Mouse (Mus musculus) liver, embryonic 11.5 days (tissue): ENCODE results near the gene Dennd1a. TPM values are rescaled to one million over a fixed set of nuclear protein-coding genes. Genes with fewer than 3 reads are reported as not detected.
A peak's percentile ranks its signal among the peaks of the same experiment; 100 is the strongest.

Experiments
- ATAC-seq: fragments of 200-750 bp; cut with Nextera tagmentation; replicated peaks from 2 replicates; pipeline ENCODE4 v1.8.0; 2017; ENCODE audit warnings: moderate number of reproducible peaks, mild to moderate bottlenecking, moderate TSS enrichment, moderate library complexity; ENCODE audit not compliant: low FRiP score
- DNase-seq: peaks from one replicate; pipeline ENCODE4 v3.0.0-alpha.2; 2017; ENCODE audit warnings: low spot score
- H3K27ac ChIP-seq: fragments of 300-500 bp; sonication (generic); 2 replicates; pipeline ENCODE4 v1.5.1; 2014; ENCODE audit warnings: mild to moderate bottlenecking, low read depth, low read length, control low read depth
- H3K27me3 ChIP-seq: fragments of 300-500 bp; sonication (generic); replicated peaks from 2 replicates; pipeline ENCODE4 v1.6.1; 2014; ENCODE audit warnings: low read length, mixed read lengths; ENCODE audit not compliant: control insufficient read depth, insufficient read depth
- H3K36me3 ChIP-seq: fragments of 300-500 bp; sonication (generic); 2 replicates; pipeline ENCODE4 v1.6.1; 2014; ENCODE audit warnings: mild to moderate bottlenecking, low read length, moderate library complexity, mixed read lengths; ENCODE audit not compliant: control insufficient read depth, insufficient read depth
- H3K4me1 ChIP-seq: fragments of 300-500 bp; sonication (generic); replicated peaks from 2 replicates; pipeline ENCODE4 v1.6.1; 2014; ENCODE audit warnings: low read length, mixed read lengths; ENCODE audit not compliant: control insufficient read depth, insufficient read depth
- H3K4me2 ChIP-seq: fragments of 300-500 bp; sonication (generic); 2 replicates; pipeline ENCODE4 v1.6.1; 2014; ENCODE audit warnings: mild to moderate bottlenecking, control low read depth, moderate library complexity
- H3K4me3 ChIP-seq: fragments of 300-500 bp; sonication (generic); 2 replicates; pipeline ENCODE4 v1.5.1; 2014; ENCODE audit warnings: low read depth, low read length, control low read depth
- H3K9ac ChIP-seq: fragments of 300-500 bp; sonication (generic); 2 replicates; pipeline ENCODE4 v1.6.1; 2014; ENCODE audit warnings: low read depth, low read length, control low read depth
- H3K9me3 ChIP-seq: fragments of 300-500 bp; sonication (generic); 2 replicates; pipeline ENCODE4 v1.6.1; 2016; ENCODE audit warnings: low read length, inconsistent platforms, mixed read lengths; ENCODE audit not compliant: control insufficient read depth
- WGBS: fragments of 180-500 bp; shearing (Covaris S2); extraction: QIAGEN DNeasy Blood & Tissue Kit; methylation state at CpG from one replicate; pipeline ENCODE4 v1.1.7; 2014; 5-methylcytosine and 5-hydroxymethylcytosine counted together
- polyA plus RNA-seq: library from polyadenylated mRNA; unstranded; fragments of >200 nt; fragmentation: Nextera tagmentation; extraction: Ambion mirVana; gene quantifications from 2 replicates; pipeline ENCODE4 v1.2.1, GENCODE M21; 2014

Dennd1a gene
- polyA plus RNA-seq, 1 experiment from 2014 or later, result 10.6 TPM

GRCm38 (mm10) chr2:38165966-38166365, 121.2 kb downstream of the Dennd1a start:
- ATAC-seq, result no peak
- H3K36me3 ChIP-seq, result no peaks in the 10 kb centered on the region
- H3K27ac ChIP-seq, result no peak overlapping the region
- DNase-seq, result no peak
- no peak overlapping the region for H3K4me2 ChIP-seq
- H3K9ac ChIP-seq, result no peak overlapping the region
- H3K27me3 ChIP-seq, result no peaks in the 10 kb centered on the region
- peaks cover 8% of the 10 kb centered on the region for H3K4me1 ChIP-seq
- no peaks in the 10 kb centered on the region for H3K9me3 ChIP-seq
- no peak overlapping the region for H3K4me3 ChIP-seq
- 86% methylated on average over 5 of the region's 5 CpGs for WGBS

GRCm38 (mm10) chr2:38164326-38165035, 122.7 kb downstream of the Dennd1a start:
- H3K4me1 ChIP-seq, result peaks cover 10% of the 10 kb centered on the region
- H3K27me3 ChIP-seq, result no peaks in the 10 kb centered on the region
- no peaks in the 10 kb centered on the region for H3K36me3 ChIP-seq
- WGBS, result 69% methylated on average over 5 of the region's 5 CpGs
- no peak overlapping the region for H3K27ac ChIP-seq
- H3K9ac ChIP-seq, result no peak overlapping the region
- H3K4me2 ChIP-seq, result peak overlapping the region; percentile 49
- ATAC-seq (no peak), DNase-seq (no peak)
- H3K9me3 ChIP-seq, result no peaks in the 10 kb centered on the region
- no peak overlapping the region for H3K4me3 ChIP-seq

DNA sequence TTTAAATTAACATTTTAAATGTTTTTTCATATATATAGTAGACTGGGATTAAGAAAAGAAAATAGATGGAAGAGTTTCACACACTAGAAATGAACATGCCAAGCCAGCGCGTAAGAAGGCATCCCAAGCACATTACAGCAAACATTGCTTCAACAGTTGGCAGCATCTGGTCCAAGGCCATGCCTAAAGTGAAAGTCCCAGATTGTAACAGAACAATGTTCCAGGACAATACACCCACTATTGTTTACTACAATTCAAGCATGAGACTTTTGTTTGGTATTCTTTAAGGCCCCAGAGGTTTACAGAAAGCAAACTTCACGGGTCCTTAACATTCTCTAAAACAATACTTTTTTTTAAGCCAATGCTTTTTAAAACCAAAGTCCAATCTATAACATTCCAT, 124.7 kb downstream of the Dennd1a start:
- 92% methylated on average over 3 of the region's 3 CpGs for WGBS
- no peak for ATAC-seq

GRCm38 (mm10) chr2:38161484-38161883, 125.7 kb downstream of the Dennd1a start:
- H3K36me3 ChIP-seq, result no peaks in the 10 kb centered on the region
- no peaks in the 10 kb centered on the region for H3K9me3 ChIP-seq
- H3K4me1 ChIP-seq, result peaks cover 10% of the 10 kb centered on the region
- H3K9ac ChIP-seq, result no peak overlapping the region
- H3K4me2 ChIP-seq, result no peak overlapping the region; the same call in 1 of the 2 replicates
- no peak overlapping the region for H3K4me3 ChIP-seq
- ATAC-seq (peak; percentile 71), DNase-seq (no peak)
- H3K27me3 ChIP-seq, result no peaks in the 10 kb centered on the region
- H3K27ac ChIP-seq, result peak overlapping the region; percentile 54; the same call in 1 of the 2 replicates
- 58% methylated on average over 1 of the region's 1 CpGs for WGBS

More for the DNA sequence above, 124.7 kb downstream of the Dennd1a start:
- peaks cover 10% of the 10 kb centered on the region for H3K4me1 ChIP-seq
- no peaks in the 10 kb centered on the region for H3K27me3 ChIP-seq
- no peak overlapping the region for H3K4me2 ChIP-seq
- H3K27ac ChIP-seq, result no peak overlapping the region
- no peaks in the 10 kb centered on the region for H3K9me3 ChIP-seq
- H3K9ac ChIP-seq, result no peak overlapping the region
- H3K4me3 ChIP-seq, result no peak overlapping the region
- no peaks in the 10 kb centered on the region for H3K36me3 ChIP-seq
- DNase-seq, result no peak

GRCm38 (mm10) chr2:38159736-38160135, 127.5 kb downstream of the Dennd1a start:
- no peak for DNase-seq
- no peak overlapping the region for H3K4me2 ChIP-seq
- no peaks in the 10 kb centered on the region for H3K36me3 ChIP-seq
- no peak for ATAC-seq
- H3K4me3 ChIP-seq, result no peak overlapping the region
- H3K9me3 ChIP-seq, result no peaks in the 10 kb centered on the region
- H3K4me1 ChIP-seq, result peaks cover 10% of the 10 kb centered on the region
- WGBS, result 93% methylated on average over 1 of the region's 1 CpGs
- H3K27ac ChIP-seq, result no peak overlapping the region
- no peaks in the 10 kb centered on the region for H3K27me3 ChIP-seq
- H3K9ac ChIP-seq, result no peak overlapping the region

DNA sequence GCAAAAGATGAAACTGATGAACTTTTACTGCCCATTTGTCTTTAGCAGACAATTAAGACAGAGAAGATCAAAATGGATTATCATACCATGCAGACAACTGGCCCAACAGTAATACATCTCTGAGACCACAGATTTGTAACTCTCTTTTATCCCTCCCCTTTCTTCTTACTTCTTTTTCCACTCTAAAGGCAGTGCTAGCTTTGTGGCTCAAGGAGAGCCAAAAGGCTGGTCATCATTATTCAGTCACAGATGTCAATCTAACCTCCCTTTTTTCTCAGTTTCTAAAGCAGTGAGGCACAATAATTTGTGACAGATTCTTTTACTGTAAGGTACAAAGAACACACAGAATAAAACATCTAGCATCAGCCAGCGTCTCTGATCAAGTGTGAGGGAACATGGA, 130.2 kb downstream of the Dennd1a start:
- Histone ChIP-seq H3K27ac (no peak overlapping the region), H3K36me3 (no peaks in the 10 kb centered on the region), H3K4me2 (no peak overlapping the region), H3K9me3 (no peaks in the 10 kb centered on the region), H3K4me1 (peaks cover 10% of the 10 kb centered on the region), H3K27me3 (no peaks in the 10 kb centered on the region), H3K4me3 (no peak overlapping the region), H3K9ac (no peak overlapping the region)
- 76% methylated on average over 1 of the region's 1 CpGs for WGBS
- DNase-seq (no peak), ATAC-seq (no peak)

GRCm38 (mm10) chr2:38156001-38156400, 131.2 kb downstream of the Dennd1a start:
- Histone ChIP-seq H3K9me3 (no peaks in the 10 kb centered on the region), H3K4me1 (peaks cover 2% of the 10 kb centered on the region; the same call in 1 of the 2 replicates), H3K9ac (no peak overlapping the region), H3K4me3 (no peak overlapping the region), H3K4me2 (no peak overlapping the region), H3K27me3 (no peaks in the 10 kb centered on the region), H3K36me3 (no peaks in the 10 kb centered on the region), H3K27ac (no peak overlapping the region)
- DNase-seq, result no peak
- WGBS, result 41% methylated on average over 2 of the region's 2 CpGs
- no peak for ATAC-seq

- no peak for ATAC-seq
- H3K4me1 ChIP-seq, result peaks cover 9% of the 10 kb centered on the region; the same call in 1 of the 2 replicates
- no peak for DNase-seq
These were observed 142.4 kb downstream of the Dennd1a start for GRCm38 (mm10) chr2:38144831-38145230.

More at GRCm38 (mm10) chr2:38144831-38145230, 142.4 kb downstream of the Dennd1a start:
- Histone ChIP-seq H3K27ac (no peak overlapping the region), H3K36me3 (no peaks in the 10 kb centered on the region), H3K4me3 (no peak overlapping the region), H3K9ac (no peak overlapping the region), H3K9me3 (no peaks in the 10 kb centered on the region), H3K27me3 (no peaks in the 10 kb centered on the region), H3K4me2 (no peak overlapping the region)
